Mouse (Mus musculus): Measurements from ENCODE around the gene Enoph1. TPM values are rescaled to one million over a fixed set of nuclear protein-coding genes. Genes with fewer than 3 reads are reported as not detected.

Enoph1 gene
- total and polyA plus RNA-seq, 2 experiments from 2014 or later: 50.0 to 55.0 TPM

- Histone ChIP-seq H3K27me3 (ENCODE audit: insufficient read depth, low read length) (no peaks in the 10 kb centered on the region), H3K9me3 (ENCODE audit: low read length) (no peaks in the 10 kb centered on the region), H3K4me1 (ENCODE audit: insufficient read depth, low read length) (no peaks in the 10 kb centered on the region), H3K9ac (replicated peaks; ENCODE audit: low read length, poor library complexity, severe bottlenecking) (no peak overlapping the region), H3K27ac (ENCODE audit: low read depth, low read length) (no peak overlapping the region), H3K36me3 (ENCODE audit: insufficient read depth, low read length) (no peaks in the 10 kb centered on the region), H3K4me2 (ENCODE audit: low read depth, low read length, poor library complexity, severe bottlenecking) (no peak overlapping the region), H3K4me3 (ENCODE audit: low read depth, low read length) (no peak overlapping the region)
- no peak for TF ChIP-seq CTCF (IDR thresholded peaks at IDR 0.05)
- WGBS: 67% methylated on average over 3 of the region's 3 CpGs
- DNase-seq (ENCODE audit: low spot score) (no peak), ATAC-seq (ENCODE audit: low FRiP score) (no peak)
Observed at GRCm38 (mm10) chr5:100005431-100005830, 34.4 kb upstream of the Enoph1 start.

GRCm38 (mm10) chr5:100005896-100006295, 33.9 kb upstream of the Enoph1 start:
- Histone ChIP-seq H3K4me1 (ENCODE audit: insufficient read depth, low read length) (no peaks in the 10 kb centered on the region), H3K36me3 (ENCODE audit: insufficient read depth, low read length) (no peaks in the 10 kb centered on the region), H3K27ac (ENCODE audit: low read depth, low read length) (no peak overlapping the region), H3K4me3 (ENCODE audit: low read depth, low read length) (no peak overlapping the region), H3K4me2 (ENCODE audit: low read depth, low read length, poor library complexity, severe bottlenecking) (no peak overlapping the region), H3K9me3 (ENCODE audit: low read length) (no peaks in the 10 kb centered on the region), H3K27me3 (ENCODE audit: insufficient read depth, low read length) (no peaks in the 10 kb centered on the region), H3K9ac (replicated peaks; ENCODE audit: low read length, poor library complexity, severe bottlenecking) (no peak overlapping the region)
- no peak for TF ChIP-seq CTCF (IDR thresholded peaks at IDR 0.05)
- WGBS: 77% methylated on average over 6 of the region's 6 CpGs
- ATAC-seq (ENCODE audit: low FRiP score) (no peak), DNase-seq (ENCODE audit: low spot score) (no peak)

GRCm38 (mm10) chr5:100006324-100007039, 33.3 kb upstream of the Enoph1 start:
- H3K9ac ChIP-seq (replicated peaks; ENCODE audit: low read length, poor library complexity, severe bottlenecking): no peak overlapping the region
- H3K36me3 ChIP-seq (ENCODE audit: insufficient read depth, low read length): no peaks in the 10 kb centered on the region
- no peak overlapping the region for H3K27ac ChIP-seq (ENCODE audit: low read depth, low read length)
- DNase-seq (ENCODE audit: low spot score) (no peak), ATAC-seq (ENCODE audit: low FRiP score) (no peak)
- 92% methylated on average over 4 of the region's 4 CpGs for WGBS
- no peaks in the 10 kb centered on the region for H3K9me3 ChIP-seq (ENCODE audit: low read length)
- no peak for TF ChIP-seq CTCF (IDR thresholded peaks at IDR 0.05)
- H3K4me2 ChIP-seq (ENCODE audit: low read depth, low read length, poor library complexity, severe bottlenecking): no peak overlapping the region
- no peaks in the 10 kb centered on the region for H3K4me1 ChIP-seq (ENCODE audit: insufficient read depth, low read length)
- no peaks in the 10 kb centered on the region for H3K27me3 ChIP-seq (ENCODE audit: insufficient read depth, low read length)
- no peak overlapping the region for H3K4me3 ChIP-seq (ENCODE audit: low read depth, low read length)

- no peaks in the 10 kb centered on the region for H3K27me3 ChIP-seq (ENCODE audit: insufficient read depth, low read length)
Observed at GRCm38 (mm10) chr5:100007040-100007375, 32.8 kb upstream of the Enoph1 start.

GRCm38 (mm10) chr5:100008485-100008884, 31.3 kb upstream of the Enoph1 start:
- no peaks in the 10 kb centered on the region for H3K27me3 ChIP-seq (ENCODE audit: insufficient read depth, low read length)
- H3K9me3 ChIP-seq (ENCODE audit: low read length): no peaks in the 10 kb centered on the region
- WGBS: 57% methylated on average over 3 of the region's 3 CpGs
- no peaks in the 10 kb centered on the region for H3K36me3 ChIP-seq (ENCODE audit: insufficient read depth, low read length)
- H3K4me3 ChIP-seq (ENCODE audit: low read depth, low read length): no peak overlapping the region
- no peak overlapping the region for H3K27ac ChIP-seq (ENCODE audit: low read depth, low read length)
- ATAC-seq (ENCODE audit: low FRiP score) (no peak), DNase-seq (ENCODE audit: low spot score) (no peak)
- H3K4me2 ChIP-seq (ENCODE audit: low read depth, low read length, poor library complexity, severe bottlenecking): no peak overlapping the region
- H3K9ac ChIP-seq (replicated peaks; ENCODE audit: low read length, poor library complexity, severe bottlenecking): no peak overlapping the region
- H3K4me1 ChIP-seq (ENCODE audit: insufficient read depth, low read length): no peaks in the 10 kb centered on the region
- 0 out of 2 replicates have a peak, but pooled peaks have one; percentile 12 for TF ChIP-seq CTCF (IDR thresholded peaks at IDR 0.05)

More at GRCm38 (mm10) chr5:100007040-100007375, 32.8 kb upstream of the Enoph1 start:
- no peak overlapping the region for H3K9ac ChIP-seq (replicated peaks; ENCODE audit: low read length, poor library complexity, severe bottlenecking)
- no peaks in the 10 kb centered on the region for H3K36me3 ChIP-seq (ENCODE audit: insufficient read depth, low read length)
- H3K27ac ChIP-seq (ENCODE audit: low read depth, low read length): no peak overlapping the region
- 83% methylated on average over 4 of the region's 4 CpGs for WGBS
- no peak overlapping the region for H3K4me2 ChIP-seq (ENCODE audit: low read depth, low read length, poor library complexity, severe bottlenecking)
- no peaks in the 10 kb centered on the region for H3K9me3 ChIP-seq (ENCODE audit: low read length)
- H3K4me1 ChIP-seq (ENCODE audit: insufficient read depth, low read length): no peaks in the 10 kb centered on the region
- no peak for DNase-seq (ENCODE audit: low spot score)
- H3K4me3 ChIP-seq (ENCODE audit: low read depth, low read length): no peak overlapping the region
- no peak for ATAC-seq (ENCODE audit: low FRiP score)
- no peak for TF ChIP-seq CTCF (IDR thresholded peaks at IDR 0.05)

- TF ChIP-seq CTCF (IDR thresholded peaks at IDR 0.05): no peak
- H3K4me3 ChIP-seq (ENCODE audit: low read depth, low read length): no peak overlapping the region
- H3K27me3 ChIP-seq (ENCODE audit: insufficient read depth, low read length): no peaks in the 10 kb centered on the region
- DNase-seq (ENCODE audit: low spot score): no peak
- no peak overlapping the region for H3K4me2 ChIP-seq (ENCODE audit: low read depth, low read length, poor library complexity, severe bottlenecking)
- H3K9me3 ChIP-seq (ENCODE audit: low read length): no peaks in the 10 kb centered on the region
- no peaks in the 10 kb centered on the region for H3K4me1 ChIP-seq (ENCODE audit: insufficient read depth, low read length)
- no peaks in the 10 kb centered on the region for H3K36me3 ChIP-seq (ENCODE audit: insufficient read depth, low read length)
- 92% methylated on average over 9 of the region's 9 CpGs for WGBS
- no peak overlapping the region for H3K9ac ChIP-seq (replicated peaks; ENCODE audit: low read length, poor library complexity, severe bottlenecking)
- no peak for ATAC-seq (ENCODE audit: low FRiP score)
- H3K27ac ChIP-seq (ENCODE audit: low read depth, low read length): no peak overlapping the region
Observed at GRCm38 (mm10) chr5:100012599-100012998, 27.2 kb upstream of the Enoph1 start.

Measured in midbrain, postnatal 0 days (tissue).